Mouse (Mus musculus): Measurements from ENCODE around the gene Pds5a.

Pds5a gene

GRCm38 (mm10) chr5:65574876-65575275, 123.2 kb downstream of the Pds5a start:
- DNase-seq (ENCODE audit: low read depth, low spot score), result no peak

- no peak for DNase-seq (ENCODE audit: low read depth, low spot score)
These were observed 132.6 kb downstream of the Pds5a start for GRCm38 (mm10) chr5:65565486-65565885.

GRCm38 (mm10) chr5:65561125-65561893, 136.8 kb downstream of the Pds5a start:
- no peak for DNase-seq (ENCODE audit: low read depth, low spot score)

- DNase-seq (ENCODE audit: low read depth, low spot score), result no peak
These were observed 141.0 kb downstream of the Pds5a start for GRCm38 (mm10) chr5:65557109-65557508.

Data from forelimb bud, embryonic 11.5 days (tissue).